Mouse (Mus musculus) kidney, embryonic 14.5 days (tissue): ENCODE measurements around the gene Scn1b. TPM values are rescaled to one million over a fixed set of nuclear protein-coding genes. Genes with fewer than 3 reads are reported as not detected.

ENCODE experiments used
- ATAC-seq: fragments of 200-750 bp; cut with Nextera tagmentation; 2 replicates; pipeline ENCODE4 v1.8.0; 2017; ENCODE audit warnings: moderate number of reproducible peaks, mild to moderate bottlenecking, moderate TSS enrichment, moderate library complexity; ENCODE audit not compliant: low FRiP score, low TSS enrichment
- H3K27ac ChIP-seq: fragments of 300-500 bp; sonication (generic); 2 replicates; pipeline ENCODE4 v1.5.1; 2014; ENCODE audit warnings: low read depth, mild to moderate bottlenecking, low read length, moderate library complexity, mixed read lengths
- H3K27me3 ChIP-seq: fragments of 300-500 bp; sonication (generic); 2 replicates; pipeline ENCODE4 v1.6.1; 2014; ENCODE audit warnings: mild to moderate bottlenecking, low read length; ENCODE audit not compliant: control insufficient read depth, insufficient read depth
- H3K36me3 ChIP-seq: fragments of 300-500 bp; sonication (generic); 2 replicates; pipeline ENCODE4 v1.6.1; 2014; ENCODE audit warnings: low read length, mixed read lengths; ENCODE audit not compliant: control insufficient read depth, insufficient read depth
- H3K4me1 ChIP-seq: fragments of 300-500 bp; sonication (generic); 2 replicates; pipeline ENCODE4 v1.6.1; 2014; ENCODE audit warnings: low read length, mixed read lengths; ENCODE audit not compliant: control insufficient read depth, insufficient read depth
- H3K4me2 ChIP-seq: fragments of 300-500 bp; sonication (generic); replicated peaks from 2 replicates; pipeline ENCODE4 v1.6.1; 2014; ENCODE audit warnings: low read depth, mild to moderate bottlenecking, low read length
- H3K4me3 ChIP-seq: fragments of 300-500 bp; sonication (generic); 2 replicates; pipeline ENCODE4 v1.5.1; 2014; ENCODE audit warnings: mild to moderate bottlenecking, low read length
- H3K9ac ChIP-seq: fragments of 300-500 bp; sonication (generic); 2 replicates; pipeline ENCODE4 v1.6.1; 2014; ENCODE audit warnings: low read depth, mild to moderate bottlenecking, low read length, moderate library complexity
- H3K9me3 ChIP-seq: fragments of 300-500 bp; sonication (generic); 2 replicates; pipeline ENCODE4 v1.6.1; 2016; ENCODE audit warnings: low read length; ENCODE audit not compliant: control insufficient read depth
- WGBS: fragments of 180-500 bp; shearing (Covaris S2); extraction: QIAGEN DNeasy Blood & Tissue Kit; methylation state at CpG from one replicate; pipeline ENCODE4 v1.1.7; 2014; 5-methylcytosine and 5-hydroxymethylcytosine counted together
- polyA plus RNA-seq: library from polyadenylated mRNA; unstranded; fragments of >200 nt; fragmentation: Nextera tagmentation; extraction: Ambion mirVana; gene quantifications from 2 replicates; pipeline ENCODE4 v1.2.1, GENCODE M21; 2014

The Scn1b gene
- polyA plus RNA-seq, 1 experiment from 2014 or later = 1.6 TPM

DNA sequence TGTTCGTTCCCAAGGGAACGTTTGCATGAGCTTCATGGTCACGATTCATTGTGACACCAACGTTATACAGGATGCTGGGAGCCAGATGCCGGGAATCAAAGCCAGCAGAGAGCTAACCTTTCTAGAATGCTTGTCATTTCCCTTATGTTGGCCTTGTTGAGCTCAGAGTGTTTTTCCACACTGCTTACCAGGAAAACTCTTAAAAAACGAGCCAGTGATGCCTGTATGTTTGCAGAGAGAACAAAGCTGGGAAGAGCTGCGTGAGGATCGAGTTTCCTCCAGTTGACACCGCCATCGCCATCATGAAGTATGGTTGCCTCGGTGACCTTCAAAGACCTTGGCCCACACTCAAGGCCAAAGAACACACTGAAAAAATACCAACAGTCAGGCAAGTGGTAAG lies 35.5 kb upstream of the Scn1b start:
- ATAC-seq = 0 out of 2 replicates have a peak, but pooled peaks have one; percentile 26
- no peaks in the 10 kb centered on the region for H3K27me3 ChIP-seq
- no peak overlapping the region for H3K4me2 ChIP-seq
- no peaks in the 10 kb centered on the region for H3K9me3 ChIP-seq
- H3K4me3 ChIP-seq = no peak overlapping the region
- H3K4me1 ChIP-seq = 0 out of 2 replicates have a peak, but pooled peaks cover 2% of the 10 kb centered on the region
- no peaks in the 10 kb centered on the region for H3K36me3 ChIP-seq
- no peak overlapping the region for H3K27ac ChIP-seq
- no peak overlapping the region for H3K9ac ChIP-seq
- 29% methylated on average over 11 of the region's 11 CpGs for WGBS

DNA sequence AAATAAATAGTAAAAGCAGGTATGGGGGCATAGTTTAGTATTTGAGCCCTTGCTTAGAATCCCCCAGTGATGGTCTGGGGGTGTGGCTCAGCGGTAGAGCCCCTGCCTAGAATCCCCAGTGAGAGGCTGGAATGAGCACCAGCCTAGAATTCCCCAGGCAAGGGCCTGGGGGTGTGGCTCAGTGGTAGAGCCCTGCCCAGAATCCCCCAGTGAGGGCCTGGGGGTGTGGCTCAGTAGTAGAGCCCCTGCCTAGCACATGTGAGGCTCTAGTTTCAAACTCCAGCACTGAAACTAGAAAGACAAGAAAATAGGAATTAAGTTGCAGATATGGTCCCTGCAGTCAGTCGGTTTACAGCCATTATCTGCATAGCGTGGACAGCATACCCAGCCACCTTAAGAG lies 35.0 kb upstream of the Scn1b start:
- no peak overlapping the region for H3K4me2 ChIP-seq
- H3K9ac ChIP-seq = no peak overlapping the region
- 58% methylated on average over 3 of the region's 3 CpGs for WGBS
- H3K9me3 ChIP-seq = no peaks in the 10 kb centered on the region
- no peak overlapping the region for H3K27ac ChIP-seq
- H3K27me3 ChIP-seq = no peaks in the 10 kb centered on the region
- no peaks in the 10 kb centered on the region for H3K36me3 ChIP-seq
- H3K4me1 ChIP-seq = 0 out of 2 replicates have a peak, but pooled peaks cover 2% of the 10 kb centered on the region
- H3K4me3 ChIP-seq = no peak overlapping the region
- 0 out of 2 replicates have a peak, but pooled peaks have one; percentile 46 for ATAC-seq

DNA sequence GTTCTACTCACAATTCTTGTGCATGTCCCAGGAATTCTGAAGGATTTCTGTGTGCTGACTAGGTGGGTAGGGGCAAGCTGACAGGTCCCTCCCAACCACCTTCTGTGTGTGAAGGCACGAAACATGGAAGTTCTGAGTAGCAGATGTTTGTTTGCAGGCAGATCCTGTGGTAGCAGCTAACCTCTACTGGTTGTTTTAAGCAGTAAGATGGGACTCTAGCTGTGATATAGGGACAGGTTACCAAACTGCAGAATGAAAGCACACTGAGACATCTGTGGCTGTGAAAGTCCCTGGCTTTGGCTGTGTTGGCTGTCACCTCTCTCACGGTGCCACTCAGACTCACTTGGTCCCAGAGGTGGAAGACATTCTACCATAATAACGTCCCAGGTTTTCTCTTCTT lies 34.4 kb upstream of the Scn1b start:
- no peaks in the 10 kb centered on the region for H3K27me3 ChIP-seq
- no peaks in the 10 kb centered on the region for H3K9me3 ChIP-seq
- no peak for ATAC-seq
- no peaks in the 10 kb centered on the region for H3K36me3 ChIP-seq
- WGBS = 80% methylated on average over 3 of the region's 3 CpGs
- no peak overlapping the region for H3K9ac ChIP-seq
- H3K4me3 ChIP-seq = no peak overlapping the region
- 0 out of 2 replicates have a peak, but pooled peaks cover 2% of the 10 kb centered on the region for H3K4me1 ChIP-seq
- H3K27ac ChIP-seq = no peak overlapping the region
- H3K4me2 ChIP-seq = no peak overlapping the region

DNA sequence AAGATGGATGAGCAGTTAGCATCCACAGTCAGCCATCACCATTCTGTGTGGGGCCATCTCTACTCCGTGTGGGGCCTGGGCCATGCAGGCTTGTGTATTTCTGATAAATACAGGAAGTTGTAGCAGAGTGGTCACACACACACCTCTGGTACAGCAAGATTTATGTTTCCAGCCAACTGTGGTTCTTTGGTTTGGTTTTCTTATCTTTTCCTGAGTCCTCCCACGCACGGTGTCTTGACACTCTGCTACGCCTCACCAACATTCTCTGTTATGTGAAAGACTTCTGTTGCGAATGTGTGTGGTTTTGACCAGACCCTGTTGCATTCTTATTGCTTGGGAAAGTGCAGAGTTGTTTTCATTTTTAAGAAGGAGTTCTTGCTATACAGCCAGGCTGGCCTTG lies 34.0 kb upstream of the Scn1b start:
- Histone ChIP-seq H3K9ac (no peak overlapping the region), H3K36me3 (no peaks in the 10 kb centered on the region), H3K4me1 (peaks cover 5% of the 10 kb centered on the region; the same call in 1 of the 2 replicates), H3K27me3 (no peaks in the 10 kb centered on the region), H3K4me3 (no peak overlapping the region), H3K27ac (no peak overlapping the region), H3K9me3 (no peaks in the 10 kb centered on the region), H3K4me2 (no peak overlapping the region)
- 13% methylated on average over 5 of the region's 5 CpGs for WGBS
- no peak for ATAC-seq

DNA sequence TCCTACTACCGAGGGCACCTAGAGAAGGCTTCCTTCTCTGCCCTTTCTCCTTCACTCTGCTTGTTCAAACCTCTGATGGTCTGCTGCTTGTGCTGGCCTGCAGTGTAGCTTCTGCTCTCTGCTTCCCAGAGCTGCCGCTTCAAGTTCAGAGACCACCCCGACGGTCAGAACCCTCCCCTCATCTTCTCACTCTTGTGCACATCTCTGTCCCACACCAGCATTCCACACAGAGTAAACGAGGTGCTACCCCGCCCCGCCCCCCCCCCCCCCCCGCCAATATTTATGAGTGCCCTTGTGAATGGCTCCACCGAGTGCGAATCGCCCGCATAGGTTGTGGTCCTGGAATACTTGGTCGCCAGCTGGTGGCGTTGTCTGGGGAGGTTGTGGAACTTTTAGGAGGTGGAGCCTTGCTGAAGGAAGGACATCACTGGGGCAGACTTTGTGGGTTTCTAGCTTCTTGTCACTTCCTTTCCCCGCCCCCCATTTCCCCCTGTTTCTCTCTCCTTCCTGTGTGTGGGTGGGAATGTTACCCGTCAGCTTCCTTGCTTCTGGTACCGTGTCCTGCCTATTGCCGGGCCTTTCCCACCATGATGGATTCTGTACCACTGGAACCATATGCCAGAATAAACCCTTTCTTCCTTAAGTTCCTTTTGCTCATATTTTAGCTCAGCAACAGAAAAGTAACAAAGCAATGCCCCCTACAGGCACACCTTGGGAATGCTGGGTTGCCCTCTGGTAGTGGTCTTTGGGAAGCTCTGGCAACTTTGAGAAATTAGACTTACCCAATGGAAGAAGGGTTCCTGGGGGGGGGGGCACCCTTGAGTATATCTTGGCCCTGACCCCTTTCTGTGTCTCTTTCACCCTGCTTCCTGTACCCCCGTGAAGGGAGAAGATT lies 29.5 kb upstream of the Scn1b start:
- Histone ChIP-seq H3K4me2 (no peak overlapping the region), H3K4me3 (no peak overlapping the region), H3K4me1 (peaks cover 18% of the 10 kb centered on the region), H3K9me3 (no peaks in the 10 kb centered on the region), H3K36me3 (no peaks in the 10 kb centered on the region), H3K27me3 (no peaks in the 10 kb centered on the region), H3K27ac (no peak overlapping the region), H3K9ac (0 out of 2 replicates have a peak overlapping the region, but pooled peaks have one; percentile 23)
- ATAC-seq = peak; percentile 14
- 27% methylated on average over 16 of the region's 19 CpGs for WGBS

DNA sequence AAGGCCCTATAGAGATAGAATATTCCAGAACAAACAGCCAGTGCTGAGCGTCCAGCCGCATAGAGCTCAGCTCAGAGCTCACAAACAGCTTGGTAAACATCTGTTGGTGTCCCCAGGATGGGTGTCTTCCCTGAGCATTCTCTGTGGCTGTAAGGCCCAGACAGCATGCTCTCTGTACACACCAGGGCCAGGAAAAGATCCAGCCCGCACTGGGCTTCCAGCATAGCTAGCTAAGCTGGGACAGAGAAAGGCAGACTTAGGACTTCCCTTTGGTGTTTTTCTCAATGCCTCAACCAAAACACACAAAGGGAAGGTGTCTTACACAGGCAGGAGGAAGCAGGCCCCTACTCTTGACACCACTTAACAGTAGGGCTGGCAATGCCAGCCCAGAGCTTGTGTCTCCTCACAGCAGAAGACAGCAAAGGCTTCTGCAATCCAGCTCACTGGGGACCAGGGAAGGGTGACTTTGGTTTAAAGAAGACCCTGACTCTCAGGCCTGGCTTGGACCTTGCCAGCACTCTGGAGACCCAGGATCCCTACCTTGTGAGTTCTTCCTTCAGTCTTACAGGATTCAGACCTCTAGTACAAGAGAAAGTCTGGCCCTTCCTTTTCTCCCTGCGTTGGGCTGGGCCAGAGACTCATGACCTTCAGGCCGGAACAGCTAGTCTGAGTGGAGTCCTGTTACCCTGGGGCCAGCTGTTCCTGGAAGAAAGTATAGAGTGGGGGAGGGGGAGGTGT lies 28.7 kb upstream of the Scn1b start, which contains the start of gene Gramd1a:
Gene Gramd1a (minus strand): TSS at position 601 of the 738 bp plus-strand sequence.
- Histone ChIP-seq H3K27me3 (no peaks in the 10 kb centered on the region), H3K4me2 (no peak within 1 kb of the TSS), H3K36me3 (no peaks in the 10 kb centered on the region), H3K4me1 (peaks cover 16% of the 10 kb centered on the region), H3K9me3 (no peaks in the 10 kb centered on the region), H3K9ac (0 out of 2 replicates have a peak within 1 kb of the TSS, but pooled peaks have one; percentile 23), H3K4me3 (no peak within 1 kb of the TSS), H3K27ac (peak within 1 kb of the TSS; percentile 55; the same call in 1 of the 2 replicates)
- ATAC-seq = peak; percentile 44
- 49% methylated on average over 5 of the region's 5 CpGs for WGBS

DNA sequence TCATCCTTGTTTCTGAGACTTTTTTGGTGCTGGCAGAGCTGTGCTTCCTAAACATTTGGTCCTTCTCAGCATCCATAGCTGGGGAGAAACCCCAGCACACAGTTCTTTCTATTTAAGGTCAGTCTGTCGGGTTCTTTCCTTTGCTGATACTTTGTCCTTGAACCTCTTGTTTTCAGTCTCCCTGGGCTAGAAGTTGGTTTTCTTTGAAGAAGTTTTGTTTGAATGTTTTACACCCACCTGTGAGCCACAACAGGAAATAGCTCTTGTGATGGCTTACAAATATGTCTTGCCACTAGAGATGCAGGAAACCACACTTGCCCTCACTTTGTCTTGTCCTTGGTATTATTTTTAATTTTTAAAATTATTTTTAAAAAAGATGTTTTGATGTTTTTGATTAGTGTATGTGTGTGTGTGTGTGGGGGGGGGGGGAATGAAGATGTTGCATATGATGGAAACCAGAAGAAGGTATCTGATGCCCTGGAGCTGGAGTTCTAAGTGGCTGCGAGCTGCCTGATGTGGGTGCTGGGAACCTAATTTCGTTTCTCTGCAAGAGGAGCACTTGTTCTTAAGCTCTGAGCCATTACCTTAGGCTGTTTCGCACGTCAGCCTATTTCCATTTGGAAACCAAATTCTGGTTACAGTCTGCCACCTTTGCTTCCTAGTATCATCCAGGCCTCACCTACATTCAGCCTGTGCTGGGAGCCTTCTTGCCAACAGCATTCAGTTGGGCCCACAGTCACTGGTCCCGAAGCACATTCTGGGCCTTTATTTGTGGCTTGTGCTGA lies 26.9 kb upstream of the Scn1b start:
- no peak overlapping the region for H3K4me2 ChIP-seq

More for the DNA sequence above, 26.9 kb upstream of the Scn1b start:
- H3K9ac ChIP-seq = no peak overlapping the region
- no peak overlapping the region for H3K27ac ChIP-seq
- H3K4me3 ChIP-seq = no peak overlapping the region
- 91% methylated on average over 6 of the region's 6 CpGs for WGBS
- H3K36me3 ChIP-seq = no peaks in the 10 kb centered on the region
- H3K4me1 ChIP-seq = peaks cover 28% of the 10 kb centered on the region
- no peak for ATAC-seq
- H3K27me3 ChIP-seq = no peaks in the 10 kb centered on the region
- H3K9me3 ChIP-seq = no peaks in the 10 kb centered on the region
